Mouse (Mus musculus): ENCODE data around the gene Lhfp.

Gene Lhfp

GRCm38 (mm10) chr3:53149625-53150320, 108.4 kb downstream of the Lhfp start:
- in situ Hi-C loops (cut with MboI; ENCODE audit: low sequenced_read_pairs), result no loop called here

DNA sequence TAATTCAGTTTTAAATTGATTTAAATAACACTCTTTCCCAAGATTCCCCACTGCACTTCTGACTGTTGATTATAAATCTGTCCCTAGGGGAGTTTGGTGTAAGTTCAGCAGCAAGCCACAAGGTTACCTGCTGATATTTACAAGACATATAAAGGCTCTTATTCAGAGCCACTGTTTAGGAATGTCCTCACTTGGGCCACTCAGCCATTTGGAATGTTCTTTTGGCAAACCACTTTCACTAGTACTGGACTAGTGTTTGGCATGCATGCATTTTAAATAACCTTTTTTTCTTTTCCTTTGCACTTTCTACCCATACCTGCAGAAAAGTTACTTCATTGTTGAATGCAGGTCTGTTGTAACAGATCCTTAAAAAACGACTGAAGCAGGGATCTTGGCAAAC, 109.8 kb downstream of the Lhfp start:
- in situ Hi-C loops (cut with MboI; ENCODE audit: low sequenced_read_pairs), result no loop called here

- in situ Hi-C loops (cut with MboI; ENCODE audit: low sequenced_read_pairs), result no loop called here
These were observed 110.3 kb downstream of the Lhfp start for GRCm38 (mm10) chr3:53151607-53152006.

GRCm38 (mm10) chr3:53161963-53162362, 120.6 kb downstream of the Lhfp start:
- in situ Hi-C loops (cut with MboI; ENCODE audit: low sequenced_read_pairs), result no loop called here

GRCm38 (mm10) chr3:53165281-53165680, 124.0 kb downstream of the Lhfp start:
- in situ Hi-C loops (cut with MboI; ENCODE audit: low sequenced_read_pairs), result no loop called here

GRCm38 (mm10) chr3:53166001-53166400, 124.7 kb downstream of the Lhfp start:
- in situ Hi-C loops (cut with MboI; ENCODE audit: low sequenced_read_pairs), result no loop called here

- in situ Hi-C loops (cut with MboI; ENCODE audit: low sequenced_read_pairs), result no loop called here
These were observed 128.2 kb downstream of the Lhfp start for GRCm38 (mm10) chr3:53169486-53169885.

DNA sequence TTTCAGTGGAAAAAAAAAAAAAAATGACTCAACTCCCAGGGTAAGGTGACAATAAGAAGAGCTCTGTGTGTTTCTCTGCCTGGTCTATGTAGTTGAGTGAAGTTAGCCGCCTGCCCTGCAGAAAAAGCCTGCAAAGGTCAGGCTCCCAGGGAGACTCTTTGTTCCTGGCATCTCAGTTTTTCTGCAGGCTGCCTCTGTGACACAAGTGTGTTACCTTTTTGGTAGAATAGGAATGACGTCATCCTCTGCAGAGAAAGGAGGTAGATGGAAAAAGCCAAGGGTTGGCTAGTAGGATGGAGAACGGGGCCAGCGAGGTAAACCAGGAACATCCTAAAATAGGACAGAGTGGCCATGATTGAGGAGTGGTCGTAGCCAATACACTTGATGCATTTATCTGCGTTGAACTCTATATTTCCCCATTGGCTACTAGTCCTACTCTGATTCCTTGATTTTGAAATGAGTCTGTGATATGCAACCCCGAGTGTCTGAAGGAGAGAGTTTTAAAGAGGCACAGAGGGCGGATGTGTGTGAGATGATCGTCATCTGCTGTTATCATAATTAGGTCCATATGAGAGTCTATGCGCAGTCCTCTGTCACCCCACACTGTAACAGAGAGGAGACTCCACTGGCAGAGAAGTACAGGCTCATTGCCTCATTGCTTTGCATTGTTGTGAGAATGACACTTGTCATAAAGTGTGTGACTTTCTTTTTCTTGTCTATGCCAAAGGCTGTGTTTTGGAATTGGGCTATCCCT, 132.2 kb downstream of the Lhfp start:
- in situ Hi-C loops (cut with MboI; ENCODE audit: low sequenced_read_pairs), result no loop called here

GRCm38 (mm10) chr3:53179936-53180335, 138.6 kb downstream of the Lhfp start:
- in situ Hi-C loops (cut with MboI; ENCODE audit: low sequenced_read_pairs), result no loop called here

- in situ Hi-C loops (cut with MboI; ENCODE audit: low sequenced_read_pairs), result no loop called here
These were observed 144.1 kb downstream of the Lhfp start for GRCm38 (mm10) chr3:53185439-53185838.

- in situ Hi-C loops (cut with MboI; ENCODE audit: low sequenced_read_pairs), result no loop called here
These were observed 152.1 kb downstream of the Lhfp start for GRCm38 (mm10) chr3:53193441-53193840.

GRCm38 (mm10) chr3:53195666-53196107, 154.4 kb downstream of the Lhfp start:
- in situ Hi-C loops (cut with MboI; ENCODE audit: low sequenced_read_pairs), result no loop called here

- in situ Hi-C loops (cut with MboI; ENCODE audit: low sequenced_read_pairs), result no loop called here
These were observed 158.8 kb downstream of the Lhfp start for GRCm38 (mm10) chr3:53200175-53200574.

DNA sequence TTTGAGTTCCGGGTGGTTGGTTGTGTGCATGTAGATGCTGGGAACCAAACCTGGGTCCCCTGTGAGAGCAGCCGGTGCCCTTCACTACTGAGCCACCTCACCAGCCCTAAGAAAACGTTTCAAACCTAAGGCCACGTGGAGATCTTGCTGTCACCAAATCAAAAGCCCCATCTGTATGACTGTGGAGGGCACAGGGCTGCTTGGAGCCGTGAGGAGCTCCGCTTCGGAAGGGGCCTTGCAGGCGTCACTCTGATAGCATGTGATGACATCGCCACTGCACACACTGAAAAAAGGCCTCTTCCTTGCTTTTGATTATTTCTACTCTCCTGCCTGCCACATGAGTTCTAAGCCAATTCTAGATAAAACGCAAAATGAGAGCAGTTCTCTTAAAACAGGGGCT, 159.5 kb downstream of the Lhfp start:
- in situ Hi-C loops (cut with MboI; ENCODE audit: low sequenced_read_pairs), result no loop called here

GRCm38 (mm10) chr3:53201670-53202069, 160.3 kb downstream of the Lhfp start:
- in situ Hi-C loops (cut with MboI; ENCODE audit: low sequenced_read_pairs), result no loop called here

DNA sequence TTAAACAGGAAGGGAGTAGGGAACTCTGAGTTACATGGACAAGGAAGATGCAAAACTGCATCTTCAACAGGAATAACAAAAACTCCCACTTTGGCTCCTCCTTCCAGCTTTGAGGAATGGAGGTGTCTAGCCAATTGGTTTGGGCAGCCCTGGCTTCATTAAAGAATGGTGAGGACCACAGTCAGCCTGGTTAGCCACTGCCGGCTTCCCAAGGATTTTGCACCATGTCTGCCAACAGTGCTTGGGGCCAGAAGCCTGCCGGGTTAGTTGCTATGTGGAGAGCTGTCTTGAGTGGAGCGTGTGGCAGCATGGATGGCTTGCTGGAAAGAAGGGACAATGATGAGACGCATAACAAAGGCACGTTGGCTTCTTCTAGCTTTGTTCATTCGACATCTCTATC, 160.9 kb downstream of the Lhfp start:
- in situ Hi-C loops (cut with MboI; ENCODE audit: low sequenced_read_pairs), result no loop called here

GRCm38 (mm10) chr3:53202698-53203097, 161.4 kb downstream of the Lhfp start:
- in situ Hi-C loops (cut with MboI; ENCODE audit: low sequenced_read_pairs), result no loop called here

DNA sequence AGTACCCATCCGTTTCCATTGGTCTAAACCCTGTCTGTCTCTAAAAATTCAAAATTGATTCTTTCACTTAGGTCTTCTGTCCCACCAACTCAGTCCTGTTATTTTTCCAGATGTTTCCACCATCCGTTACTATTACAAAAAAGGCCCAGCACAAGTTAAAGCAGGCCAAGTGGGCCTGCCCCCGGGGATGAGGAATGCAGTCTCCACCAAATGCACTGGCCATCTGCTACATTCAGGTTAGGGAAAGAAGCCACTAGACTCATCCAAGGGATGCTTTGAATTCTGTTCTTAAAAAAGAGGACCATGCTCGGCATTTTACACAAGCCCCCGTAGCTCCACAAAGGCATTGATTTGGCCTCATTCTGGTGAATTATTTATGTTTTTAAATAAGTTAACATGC, 162.3 kb downstream of the Lhfp start:
- in situ Hi-C loops (cut with MboI; ENCODE audit: low sequenced_read_pairs), result no loop called here

DNA sequence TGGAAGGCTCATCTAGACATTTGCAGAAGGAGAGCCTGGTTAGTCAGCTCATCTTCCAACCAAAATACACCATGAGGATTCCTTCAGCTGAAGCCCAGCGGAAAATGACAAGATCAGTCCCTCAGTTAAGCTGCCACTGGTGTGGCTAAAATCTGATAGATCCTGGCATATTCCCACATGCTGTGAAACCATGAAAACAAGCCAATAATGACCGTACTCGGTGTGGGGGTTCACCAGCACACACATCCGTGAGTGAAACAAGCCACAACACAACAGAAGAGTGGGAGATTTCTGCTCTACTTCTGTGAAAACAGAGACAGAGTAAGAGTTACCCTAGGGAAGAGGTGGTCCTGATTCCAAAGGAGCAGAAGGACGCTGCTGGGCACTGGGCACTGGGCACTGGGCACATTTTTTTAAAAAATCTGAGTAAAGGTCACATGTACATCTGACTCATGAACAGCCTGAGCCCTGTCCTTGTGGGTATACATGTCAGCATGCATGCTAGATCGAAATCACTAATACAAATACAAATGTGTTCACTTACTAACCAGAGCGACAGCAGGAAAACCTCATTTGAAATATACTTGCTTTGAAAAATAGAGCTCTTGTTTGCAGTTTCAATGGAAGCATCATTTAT, 163.1 kb downstream of the Lhfp start:
- in situ Hi-C loops (cut with MboI; ENCODE audit: low sequenced_read_pairs), result no loop called here

GRCm38 (mm10) chr3:53204985-53205365, 163.6 kb downstream of the Lhfp start:
- in situ Hi-C loops (cut with MboI; ENCODE audit: low sequenced_read_pairs), result no loop called here

- in situ Hi-C loops (cut with MboI; ENCODE audit: low sequenced_read_pairs), result no loop called here
These were observed 164.4 kb downstream of the Lhfp start for GRCm38 (mm10) chr3:53205706-53206105.
